Mouse (Mus musculus) kidney, adult 2 months (tissue): ENCODE measurements around the gene Lrrc59.

Experiments used
- CTCF ChIP-seq: fragments of 200-500 bp; conservative IDR thresholded peaks from 2 replicates; pipeline ENCODE4 v1.5.1; 2011; ENCODE audit warnings: low read depth, mild to moderate bottlenecking, control low read depth, low read length, moderate library complexity, mixed read lengths; ENCODE audit not compliant: insufficient read depth, insufficient read length
- POLR2A ChIP-seq: fragments of 200-500 bp; IDR thresholded peaks from one replicate; pipeline ENCODE4 v1.6.1; 2011; ENCODE audit warnings: low read depth, low read length, control low read depth

DNA sequence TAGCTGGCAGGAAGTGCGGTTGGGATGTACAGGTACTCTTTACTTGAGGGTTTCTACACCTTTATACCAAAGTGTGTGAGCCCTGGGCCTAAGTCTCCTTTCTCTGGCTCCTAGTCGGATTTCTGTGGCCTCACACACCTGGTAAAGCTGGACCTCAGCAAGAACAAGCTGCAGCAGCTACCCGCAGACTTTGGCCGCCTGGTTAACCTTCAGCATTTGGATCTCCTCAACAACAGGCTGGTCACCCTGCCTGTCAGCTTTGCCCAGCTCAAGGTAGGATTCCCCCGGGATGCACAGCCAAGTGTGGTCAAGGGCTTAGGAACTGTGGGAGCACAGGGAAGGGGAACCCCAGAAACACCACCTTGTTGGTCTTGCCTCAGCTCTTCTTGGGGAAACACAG lies 4.9 kb downstream of the Lrrc59 start:
- TF ChIP-seq CTCF: no peak
- no peak for TF ChIP-seq POLR2A
